Mouse (Mus musculus): Measurements from ENCODE around the gene Metrnl.

GRCm38 (mm10) chr11:121672312-121672989 is 28.9 kb upstream of the Metrnl start:
- no peak for TF ChIP-seq CTCF (IDR thresholded peaks at IDR 0.05; ENCODE audit: control insufficient read depth, insufficient read depth, insufficient replicate concordance, low read depth, low read length)
- no peak for TF ChIP-seq POLR2A (IDR thresholded peaks at IDR 0.05; ENCODE audit: control insufficient read depth, low read depth, low read length)
